Mouse (Mus musculus) forebrain, embryonic 11.5 days (tissue): ENCODE measurements around the gene Prickle2. TPM values are rescaled to one million over a fixed set of nuclear protein-coding genes. Genes with fewer than 3 reads are reported as not detected.

Experiments
- ATAC-seq: fragments of 200-750 bp; cut with Nextera tagmentation; replicated peaks from 2 replicates; pipeline ENCODE4 v1.8.0; 2017; ENCODE audit warnings: moderate TSS enrichment; ENCODE audit not compliant: low FRiP score
- DNase-seq: peaks from one replicate; pipeline ENCODE4 v3.0.0-alpha.2; 2017; ENCODE audit warnings: low spot score
- H3K27ac ChIP-seq: fragments of 300-500 bp; sonication (generic); 2 replicates; pipeline ENCODE4 v1.5.1; 2014; ENCODE audit warnings: low read depth, low read length
- H3K27me3 ChIP-seq: fragments of 300-500 bp; sonication (generic); 2 replicates; pipeline ENCODE4 v1.6.1; 2014; ENCODE audit warnings: mild to moderate bottlenecking, low read length, mixed read lengths; ENCODE audit not compliant: control insufficient read depth, insufficient read depth
- H3K36me3 ChIP-seq: fragments of 300-500 bp; sonication (generic); 2 replicates; pipeline ENCODE4 v1.6.1; 2014; ENCODE audit warnings: mild to moderate bottlenecking, low read length, moderate library complexity, mixed read lengths; ENCODE audit not compliant: control insufficient read depth, insufficient read depth
- H3K4me1 ChIP-seq: fragments of 300-500 bp; sonication (generic); replicated peaks from 2 replicates; pipeline ENCODE4 v1.6.1; 2014; ENCODE audit warnings: low read length, mixed read lengths; ENCODE audit not compliant: control insufficient read depth, insufficient read depth
- H3K4me2 ChIP-seq: fragments of 300-500 bp; sonication (generic); 2 replicates; pipeline ENCODE4 v1.6.1; 2014; ENCODE audit warnings: low read depth, mild to moderate bottlenecking, low read length, moderate library complexity, mixed read lengths; ENCODE audit not compliant: severe bottlenecking
- H3K4me3 ChIP-seq: fragments of 300-500 bp; sonication (generic); 2 replicates; pipeline ENCODE4 v1.5.1; 2014; ENCODE audit warnings: low read depth, low read length
- H3K9ac ChIP-seq: fragments of 300-500 bp; sonication (generic); 2 replicates; pipeline ENCODE4 v1.6.1; 2014; ENCODE audit warnings: low read length
- H3K9me3 ChIP-seq: fragments of 300-500 bp; sonication (generic); 2 replicates; pipeline ENCODE4 v1.6.1; 2016; ENCODE audit warnings: low read length, mixed read lengths; ENCODE audit not compliant: control insufficient read depth
- WGBS: fragments of 180-500 bp; shearing (Covaris S2); extraction: QIAGEN DNeasy Blood & Tissue Kit; methylation state at CpG from one replicate; pipeline ENCODE4 v1.1.7; 2014; 5-methylcytosine and 5-hydroxymethylcytosine counted together
- polyA plus RNA-seq: library from polyadenylated mRNA; unstranded; fragments of >200 nt; fragmentation: Nextera tagmentation; extraction: Ambion mirVana; gene quantifications from 2 replicates; pipeline ENCODE4 v1.2.1, GENCODE M21; 2014

Gene Prickle2
- polyA plus RNA-seq, 1 experiment from 2014 or later = 4.0 TPM

- DNase-seq (no peak), ATAC-seq (no peak)
- no peaks in the 10 kb centered on the region for H3K27me3 ChIP-seq
- H3K27ac ChIP-seq = no peak overlapping the region
- H3K9me3 ChIP-seq = no peaks in the 10 kb centered on the region; the same call in 1 of the 2 replicates
- WGBS = 91% methylated on average over 6 of the region's 6 CpGs
- H3K4me1 ChIP-seq = no peaks in the 10 kb centered on the region
- H3K36me3 ChIP-seq = no peaks in the 10 kb centered on the region
- H3K4me3 ChIP-seq = no peak overlapping the region
- no peak overlapping the region for H3K9ac ChIP-seq
- H3K4me2 ChIP-seq = no peak overlapping the region
Observed at GRCm38 (mm10) chr6:92374826-92375225, 331.1 kb downstream of the Prickle2 start.

DNA sequence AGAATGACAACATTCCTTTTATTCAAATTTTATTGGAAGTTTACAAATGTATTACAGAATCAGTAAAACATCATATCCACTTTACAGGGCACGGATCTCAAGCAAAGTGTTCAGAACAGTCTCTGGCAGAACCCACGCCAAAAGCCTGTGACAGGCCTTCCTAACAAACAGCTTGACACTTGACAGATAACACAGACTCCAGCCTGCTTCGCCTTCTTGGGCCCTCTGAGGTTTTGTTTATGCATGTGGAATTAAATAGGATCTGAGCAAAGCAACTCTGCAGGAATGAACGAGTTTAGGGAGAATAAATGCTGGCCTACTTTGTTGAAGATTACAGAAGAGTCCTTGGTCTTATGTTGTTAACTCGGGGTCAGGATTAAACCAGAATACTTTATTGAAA is 335.1 kb downstream of the Prickle2 start:
- Histone ChIP-seq H3K4me2 (no peak overlapping the region), H3K27me3 (no peaks in the 10 kb centered on the region), H3K9ac (no peak overlapping the region), H3K4me3 (no peak overlapping the region), H3K36me3 (no peaks in the 10 kb centered on the region), H3K27ac (no peak overlapping the region), H3K9me3 (no peaks in the 10 kb centered on the region), H3K4me1 (no peaks in the 10 kb centered on the region)
- ATAC-seq (no peak), DNase-seq (no peak)
- WGBS = 73% methylated on average over 5 of the region's 5 CpGs

DNA sequence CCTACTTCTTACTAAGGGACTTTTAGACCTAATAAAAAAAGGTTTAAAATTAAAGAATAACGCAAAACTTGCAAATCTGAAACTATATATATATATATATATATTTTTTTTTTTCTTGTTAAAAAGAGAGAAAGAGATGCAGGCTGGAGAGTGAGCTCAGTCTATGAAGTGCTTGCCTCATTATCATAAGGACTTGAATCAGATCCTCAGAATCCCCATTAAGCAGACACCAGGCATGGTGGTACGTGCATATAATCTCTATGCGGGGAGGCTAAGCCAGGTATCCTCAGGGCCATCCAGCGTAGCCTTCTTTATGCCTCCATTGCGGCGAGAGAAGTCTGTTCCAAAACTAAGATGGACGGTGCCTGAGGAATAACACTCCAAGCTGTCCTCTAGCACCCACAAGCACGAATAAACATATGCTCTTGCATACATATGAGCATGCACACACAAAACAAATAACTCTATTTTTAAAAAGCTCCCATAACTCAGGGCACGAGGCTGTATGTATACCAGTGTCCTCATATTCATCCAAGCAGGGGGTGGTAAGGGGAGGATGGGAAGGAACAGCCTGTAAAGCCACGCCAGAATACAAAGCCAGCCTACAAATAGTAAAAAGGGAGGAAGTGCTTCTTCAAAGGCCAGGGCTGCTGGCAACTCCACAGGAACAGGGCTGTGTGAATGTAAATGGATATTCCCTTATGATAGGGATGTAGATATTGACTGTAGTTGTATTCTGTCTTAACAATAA is 358.5 kb downstream of the Prickle2 start:
- no peaks in the 10 kb centered on the region for H3K36me3 ChIP-seq
- no peak overlapping the region for H3K4me3 ChIP-seq
- no peak for ATAC-seq
- H3K9ac ChIP-seq = no peak overlapping the region
- H3K4me1 ChIP-seq = no peaks in the 10 kb centered on the region
- DNase-seq = no peak
- H3K9me3 ChIP-seq = no peaks in the 10 kb centered on the region
- H3K4me2 ChIP-seq = no peak overlapping the region
- H3K27ac ChIP-seq = no peak overlapping the region
- H3K27me3 ChIP-seq = no peaks in the 10 kb centered on the region
- 75% methylated on average over 10 of the region's 10 CpGs for WGBS

- WGBS = 37% methylated on average over 7 of the region's 7 CpGs
- no peak for DNase-seq
- no peaks in the 10 kb centered on the region for H3K27me3 ChIP-seq
Observed at GRCm38 (mm10) chr6:92346729-92347128, 359.2 kb downstream of the Prickle2 start.

DNA sequence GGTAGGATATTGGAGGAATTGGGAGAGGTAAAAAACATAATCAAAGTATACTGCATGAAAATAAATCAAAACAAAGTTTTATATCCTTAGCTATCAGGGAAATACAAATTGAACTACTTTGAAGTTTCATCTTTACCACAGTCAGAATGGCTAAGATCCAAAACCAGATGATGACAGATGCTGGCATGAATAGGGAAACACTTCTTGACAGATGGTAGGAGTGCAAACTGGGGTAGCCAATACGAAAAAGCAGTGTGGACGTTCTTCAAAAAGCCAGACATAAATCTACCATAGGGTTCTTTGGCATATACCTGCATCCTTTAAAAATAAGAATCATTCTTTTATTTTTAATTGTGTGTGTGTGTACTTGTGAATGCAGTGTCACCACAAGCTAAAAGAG is 360.8 kb downstream of the Prickle2 start:
- Histone ChIP-seq H3K27ac (no peak overlapping the region), H3K27me3 (no peaks in the 10 kb centered on the region), H3K36me3 (no peaks in the 10 kb centered on the region), H3K4me1 (no peaks in the 10 kb centered on the region), H3K9ac (no peak overlapping the region), H3K4me2 (no peak overlapping the region), H3K9me3 (no peaks in the 10 kb centered on the region), H3K4me3 (no peak overlapping the region)
- ATAC-seq = no peak
- WGBS = 82% methylated on average over 2 of the region's 2 CpGs
- DNase-seq = no peak

More at GRCm38 (mm10) chr6:92346729-92347128, 359.2 kb downstream of the Prickle2 start:
- no peaks in the 10 kb centered on the region for H3K4me1 ChIP-seq
- no peak overlapping the region; the same call in 1 of the 2 replicates for H3K9ac ChIP-seq
- no peaks in the 10 kb centered on the region for H3K9me3 ChIP-seq
- no peaks in the 10 kb centered on the region for H3K36me3 ChIP-seq
- H3K4me2 ChIP-seq = no peak overlapping the region
- no peak for ATAC-seq
- no peak overlapping the region for H3K27ac ChIP-seq
- no peak overlapping the region for H3K4me3 ChIP-seq

DNA sequence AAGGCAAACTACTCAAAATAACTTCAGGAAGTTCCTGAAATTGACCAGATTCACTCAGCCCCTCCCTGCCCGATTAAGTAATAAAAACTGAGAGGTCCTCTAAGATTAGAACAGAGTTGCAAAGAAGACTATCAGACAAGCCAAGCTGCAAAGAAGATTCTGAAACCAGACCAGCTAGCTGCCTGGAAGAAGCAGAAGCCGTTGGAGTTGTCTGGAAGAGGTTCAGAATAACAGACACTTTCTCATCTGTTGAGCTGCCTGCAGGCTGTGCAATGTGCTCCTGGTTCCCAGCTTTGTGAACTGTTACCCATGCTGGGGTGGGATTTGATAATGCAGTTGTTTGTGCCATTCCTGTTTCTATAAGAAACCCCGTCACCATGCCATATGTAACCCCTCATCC is 361.4 kb downstream of the Prickle2 start:
- no peaks in the 10 kb centered on the region for H3K4me1 ChIP-seq
- no peak overlapping the region for H3K4me3 ChIP-seq
- DNase-seq = no peak
- no peak overlapping the region for H3K9ac ChIP-seq
- no peaks in the 10 kb centered on the region for H3K27me3 ChIP-seq
- WGBS = 94% methylated on average over 3 of the region's 3 CpGs
- no peak overlapping the region for H3K27ac ChIP-seq
- H3K36me3 ChIP-seq = no peaks in the 10 kb centered on the region
- ATAC-seq = no peak
- no peak overlapping the region for H3K4me2 ChIP-seq
- H3K9me3 ChIP-seq = no peaks in the 10 kb centered on the region

Other genes starting within 250 kb of the Prickle2 start
- gene A730049H05Rik, start 110.3 kb upstream of the Prickle2 start, polyA plus RNA-seq = 0.12 and 0.36 TPM in 2 replicates
- gene Gm15737, start 163.2 kb upstream of the Prickle2 start, polyA plus RNA-seq = not detected in 2 replicates
- gene Adamts9, start 237.3 kb upstream of the Prickle2 start, polyA plus RNA-seq = 2.3 and 2.8 TPM in 2 replicates